ENCODE assay signal across 8 mouse cellular contexts in genomic region chr9:92275486-92276207, GRCm38 (mm10). TPM values are rescaled to one million over a fixed set of nuclear protein-coding genes. Genes with fewer than 3 reads are reported as not detected.
DNase-seq lines count a peak whose midpoint lies in the region; ATAC-seq and TF ChIP-seq lines count a peak whose summit lies in the region.

Gene Plscr2, plus strand, starts transcription at chr9:92275602.

- 57% methylated on average over 9 of the region's 9 CpGs for WGBS in heart, embryonic 10.5 days
- WGBS in midbrain, embryonic 11.5 days: 81% methylated on average over 9 of the region's 9 CpGs

- DNase-seq in testis, postnatal 10 days (ENCODE audit: low spot score): no peak
- DNase-seq in heart, embryonic 10.5 days (ENCODE audit: low spot score): no peak
- peak; percentile 21 to 47 for DNase-seq in kidney, postnatal 4 days
- DNase-seq in thymus, postnatal 14 days: no peak
- no peak for DNase-seq in right cerebral cortex, postnatal 25 days
- no peak for DNase-seq in cerebellum, adult 11-12 months
- DNase-seq in midbrain, embryonic 11.5 days (ENCODE audit: low spot score, missing footprints): no peak

- peak within 1 kb of the TSS; percentile 15 for H3K4me3 ChIP-seq in testis, adult 2 months (ENCODE audit: control insufficient read depth, low read depth, low read length)
- peak within 1 kb of the TSS; percentile 10; the same call in 1 of the 2 replicates for H3K4me3 ChIP-seq in heart, embryonic 10.5 days
- H3K4me3 ChIP-seq in midbrain, embryonic 11.5 days (ENCODE audit: low read depth, low read length): no peak within 1 kb of the TSS

- no peaks in the 10 kb centered on the region for H3K36me3 ChIP-seq in testis, adult 2 months (ENCODE audit: control insufficient read depth, insufficient read depth, low read length)
- H3K36me3 ChIP-seq in heart, embryonic 10.5 days: peaks cover 11% of the 10 kb centered on the region
- no peaks in the 10 kb centered on the region for H3K36me3 ChIP-seq in midbrain, embryonic 11.5 days (ENCODE audit: control insufficient read depth, insufficient read depth, low read length)

- H3K27me3 ChIP-seq in testis, adult 2 months (ENCODE audit: control insufficient read depth, insufficient read depth, low read length): no peaks in the 10 kb centered on the region
- no peaks in the 10 kb centered on the region for H3K27me3 ChIP-seq in heart, embryonic 10.5 days (ENCODE audit: insufficient read depth, poor library complexity, severe bottlenecking)
- H3K27me3 ChIP-seq in midbrain, embryonic 11.5 days (ENCODE audit: control insufficient read depth, insufficient read depth, low read length): no peaks in the 10 kb centered on the region

- peak within 1 kb of the TSS; percentile 78 for H3K27ac ChIP-seq in testis, adult 2 months (ENCODE audit: control insufficient read depth, insufficient read depth, low read depth, low read length)
- H3K27ac ChIP-seq in heart, embryonic 10.5 days: peak within 1 kb of the TSS; percentile 78
- H3K27ac ChIP-seq in midbrain, embryonic 11.5 days (ENCODE audit: low read depth, low read length): no peak within 1 kb of the TSS

- no peak for TF ChIP-seq CTCF in testis, adult 2 months (IDR thresholded peaks at IDR 0.05; ENCODE audit: control insufficient read depth, insufficient read depth, insufficient replicate concordance, low read depth, low read length)

- no peak within 1 kb of the TSS for H3K9ac ChIP-seq in midbrain, embryonic 11.5 days (ENCODE audit: low read length)

- H3K4me2 ChIP-seq in midbrain, embryonic 11.5 days: no peak within 1 kb of the TSS

- no peak for TF ChIP-seq POLR2A in testis, adult 2 months (IDR thresholded peaks at IDR 0.05; ENCODE audit: control insufficient read depth, low read depth, low read length)

- no peaks in the 10 kb centered on the region for H3K4me1 ChIP-seq in testis, adult 2 months (ENCODE audit: control insufficient read depth, insufficient read depth, low read length)
- peaks cover 13% of the 10 kb centered on the region for H3K4me1 ChIP-seq in heart, embryonic 10.5 days
- H3K4me1 ChIP-seq in midbrain, embryonic 11.5 days (ENCODE audit: control insufficient read depth, insufficient read depth, low read length): no peaks in the 10 kb centered on the region

- no peaks in the 10 kb centered on the region for H3K9me3 ChIP-seq in heart, embryonic 10.5 days
- H3K9me3 ChIP-seq in midbrain, embryonic 11.5 days (ENCODE audit: control insufficient read depth, low read length): no peaks in the 10 kb centered on the region

- ATAC-seq in midbrain, embryonic 11.5 days (ENCODE audit: low FRiP score): no peak

RNA-seq across cellular contexts. Expression of gene Plscr2, which starts in this region (rescaled TPM):
- 0.71 and 0.88 TPM in 2 replicates for polyA plus RNA-seq in testis, adult 2 months (2012; rRNA removed)
- polyA plus RNA-seq in heart, embryonic 10.5 days (2016; fragmentation: Nextera tagmentation; extraction: Ambion mirVana): 0.85 and 2.6 TPM in 2 replicates
- 0.33 and 1.2 TPM in 2 replicates for polyA plus RNA-seq in midbrain, embryonic 11.5 days (2014; fragmentation: Nextera tagmentation; extraction: Ambion mirVana)

Comparison
In these comparisons a context has a peak if more than half of its experiments do, and no peak if none do; other contexts are left out.
1. DNase-seq: peak in kidney, postnatal 4 days (2 of 2); none in testis, postnatal 10 days (single experiment), heart, embryonic 10.5 days (single experiment), thymus, postnatal 14 days (single experiment), right cerebral cortex, postnatal 25 days (single experiment), cerebellum, adult 11-12 months (single experiment) and midbrain, embryonic 11.5 days (single experiment).